Mouse (Mus musculus) hindbrain, postnatal 0 days (tissue): Measurements from ENCODE around the gene Ispd. TPM values are rescaled to one million over a fixed set of nuclear protein-coding genes. Genes with fewer than 3 reads are reported as not detected.

Experiments used
- ATAC-seq: fragments of 200-750 bp; cut with Nextera tagmentation; 2 replicates; pipeline ENCODE4 v1.8.0; 2017; ENCODE audit warnings: mild to moderate bottlenecking, moderate TSS enrichment, moderate library complexity
- DNase-seq: peaks from one replicate; pipeline ENCODE4 v3.0.0-alpha.2; 2015; ENCODE audit warnings: low spot score
- H3K27ac ChIP-seq: fragments of 300-500 bp; sonication (generic); 2 replicates; pipeline ENCODE4 v1.5.1; 2014; ENCODE audit warnings: mild to moderate bottlenecking
- H3K27me3 ChIP-seq: fragments of 300-500 bp; sonication (generic); 2 replicates; pipeline ENCODE4 v1.6.1; 2014; ENCODE audit warnings: low read length, mixed read lengths; ENCODE audit not compliant: insufficient read depth
- H3K36me3 ChIP-seq: fragments of 300-500 bp; sonication (generic); 2 replicates; pipeline ENCODE4 v1.6.1; 2014; ENCODE audit warnings: low read length, mixed read lengths; ENCODE audit not compliant: insufficient read depth
- H3K4me1 ChIP-seq: fragments of 300-500 bp; sonication (generic); 2 replicates; pipeline ENCODE4 v1.6.1; 2014; ENCODE audit warnings: antibody characterized with exemption, low read length, mixed read lengths; ENCODE audit not compliant: insufficient read depth
- H3K4me2 ChIP-seq: fragments of 300-500 bp; sonication (generic); 2 replicates; pipeline ENCODE4 v1.6.1; 2014; ENCODE audit warnings: low read depth, mild to moderate bottlenecking, low read length, moderate library complexity, mixed read lengths
- H3K4me3 ChIP-seq: fragments of 300-500 bp; sonication (generic); 2 replicates; pipeline ENCODE4 v1.5.1; 2014; ENCODE audit warnings: low read length
- H3K9ac ChIP-seq: fragments of 300-500 bp; sonication (generic); replicated peaks from 2 replicates; pipeline ENCODE4 v1.6.1; 2014; ENCODE audit warnings: mild to moderate bottlenecking, low read length, moderate library complexity, mixed read lengths
- H3K9me3 ChIP-seq: fragments of 300-500 bp; sonication (generic); 2 replicates; pipeline ENCODE4 v1.6.1; 2016; ENCODE audit warnings: low read length, mixed read lengths
- CTCF ChIP-seq: IDR thresholded peaks from 2 replicates; pipeline ENCODE4 v1.5.1; 2016; ENCODE audit warnings: antibody characterized with exemption, control low read depth, low read depth
- WGBS: fragments of 180-500 bp; shearing (Covaris S2); extraction: QIAGEN DNeasy Blood & Tissue Kit; methylation state at CpG from one replicate; pipeline ENCODE4 v1.1.7; 2014; 5-methylcytosine and 5-hydroxymethylcytosine counted together
- polyA plus RNA-seq: library from polyadenylated mRNA; unstranded; fragments of >200 nt; fragmentation: Nextera tagmentation; extraction: Ambion mirVana; gene quantifications from 2 replicates; pipeline ENCODE4 v1.2.1, GENCODE M21; 2015
- total RNA-seq: library from RNA; depleted of rRNA; stranded (reverse); fragments of >200 nt; gene quantifications from 2 replicates; pipeline ENCODE4 v1.2.3, GENCODE M21; 2014

Ispd gene
- total and polyA plus RNA-seq, 2 experiments from 2014 or later, result 7.6 to 13.3 TPM

- H3K36me3 ChIP-seq, result no peaks in the 10 kb centered on the region
- no peaks in the 10 kb centered on the region for H3K9me3 ChIP-seq
- no peak for DNase-seq
- no peak overlapping the region for H3K4me2 ChIP-seq
- WGBS, result 92% methylated on average over 3 of the region's 3 CpGs
- H3K4me1 ChIP-seq, result no peaks in the 10 kb centered on the region
- no peak overlapping the region for H3K9ac ChIP-seq
- H3K27ac ChIP-seq, result no peak overlapping the region
- H3K27me3 ChIP-seq, result no peaks in the 10 kb centered on the region
- no peak for TF ChIP-seq CTCF
- no peak for ATAC-seq
- H3K4me3 ChIP-seq, result no peak overlapping the region
Observed at GRCm38 (mm10) chr12:36481742-36482141, 100.5 kb downstream of the Ispd start.

DNA sequence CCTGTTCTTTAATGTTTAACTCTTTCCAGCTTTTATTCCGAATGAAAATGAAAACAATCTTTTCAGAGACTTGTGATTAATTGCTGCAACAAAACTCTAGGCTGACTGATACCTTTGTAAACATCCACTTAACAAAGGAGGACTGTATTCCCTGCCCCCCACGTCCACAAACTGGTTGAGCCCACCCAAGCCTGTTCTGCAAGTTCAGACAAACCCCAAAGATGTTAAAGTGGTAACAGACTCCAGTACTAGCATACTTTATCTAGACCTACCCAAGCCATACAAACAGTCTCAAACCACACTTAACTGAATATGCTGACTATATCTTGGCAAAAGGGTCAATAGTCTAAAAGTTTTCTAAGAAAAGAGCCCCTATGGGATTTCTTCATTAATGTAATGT lies 102.1 kb downstream of the Ispd start:
- Histone ChIP-seq H3K4me3 (no peak overlapping the region), H3K27ac (no peak overlapping the region), H3K4me2 (no peak overlapping the region), H3K27me3 (no peaks in the 10 kb centered on the region), H3K4me1 (no peaks in the 10 kb centered on the region), H3K9me3 (no peaks in the 10 kb centered on the region), H3K9ac (no peak overlapping the region), H3K36me3 (no peaks in the 10 kb centered on the region)
- TF ChIP-seq CTCF, result no peak
- 46% methylated on average over 2 of the region's 2 CpGs for WGBS
- no peak for ATAC-seq
- DNase-seq, result no peak

GRCm38 (mm10) chr12:36497565-36497964 lies 116.3 kb downstream of the Ispd start:
- no peaks in the 10 kb centered on the region for H3K36me3 ChIP-seq
- no peak overlapping the region for H3K4me2 ChIP-seq
- ATAC-seq, result no peak

GRCm38 (mm10) chr12:36507111-36507903 lies 126.1 kb downstream of the Ispd start:
- Histone ChIP-seq H3K27me3 (no peaks in the 10 kb centered on the region), H3K4me1 (no peaks in the 10 kb centered on the region), H3K4me2 (no peak overlapping the region), H3K36me3 (no peaks in the 10 kb centered on the region; the same call in 1 of the 2 replicates), H3K9me3 (no peaks in the 10 kb centered on the region), H3K9ac (no peak overlapping the region), H3K4me3 (no peak overlapping the region), H3K27ac (no peak overlapping the region)
- DNase-seq, result peak; percentile 8
- ATAC-seq, result peak; percentile 64; the same call in 1 of the 2 replicates
- WGBS, result 54% methylated on average over 7 of the region's 7 CpGs
- no peak for TF ChIP-seq CTCF

More at GRCm38 (mm10) chr12:36497565-36497964, 116.3 kb downstream of the Ispd start:
- H3K27me3 ChIP-seq, result no peaks in the 10 kb centered on the region
- no peak for TF ChIP-seq CTCF
- H3K9me3 ChIP-seq, result no peaks in the 10 kb centered on the region
- 82% methylated on average over 3 of the region's 3 CpGs for WGBS
- H3K4me3 ChIP-seq, result no peak overlapping the region
- no peaks in the 10 kb centered on the region for H3K4me1 ChIP-seq
- DNase-seq, result no peak
- H3K27ac ChIP-seq, result no peak overlapping the region
- no peak overlapping the region for H3K9ac ChIP-seq

DNA sequence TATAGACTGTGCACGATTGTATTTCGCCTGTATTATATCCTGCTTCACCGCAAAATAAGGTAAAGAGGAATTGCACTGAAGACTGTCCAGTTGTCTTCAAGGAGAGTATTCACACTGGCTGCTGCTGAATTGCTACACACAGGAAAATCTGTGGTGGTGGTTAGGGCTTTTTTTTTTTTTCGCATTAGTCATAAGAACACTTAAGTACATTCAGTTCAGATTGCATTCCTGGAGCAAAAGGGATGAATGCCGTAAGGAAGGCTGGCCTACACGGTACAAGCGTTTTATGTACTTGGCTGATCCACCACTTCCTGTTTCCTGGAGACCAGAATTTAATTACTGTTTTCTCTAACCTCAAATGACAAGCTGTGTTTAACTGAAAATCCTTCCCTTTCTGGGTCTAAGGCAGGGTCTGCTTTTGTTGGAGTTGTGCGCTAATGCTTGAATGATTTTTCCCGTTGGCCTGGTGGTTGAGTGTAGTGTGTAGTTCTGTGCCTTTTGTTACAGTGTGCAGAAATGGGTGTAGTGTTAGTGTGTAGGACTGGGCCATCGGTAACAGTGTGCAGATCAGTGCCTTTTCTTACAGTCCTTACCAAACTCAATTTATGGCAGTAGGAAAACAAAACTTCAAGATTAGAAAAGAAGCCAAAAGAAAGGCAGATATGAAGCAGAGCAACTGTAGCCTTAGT lies 128.8 kb downstream of the Ispd start:
- Histone ChIP-seq H3K9ac (no peak overlapping the region), H3K4me1 (no peaks in the 10 kb centered on the region), H3K4me3 (no peak overlapping the region), H3K36me3 (no peaks in the 10 kb centered on the region), H3K4me2 (no peak overlapping the region), H3K27ac (no peak overlapping the region), H3K9me3 (no peaks in the 10 kb centered on the region), H3K27me3 (no peaks in the 10 kb centered on the region)
- TF ChIP-seq CTCF, result no peak
- ATAC-seq, result no peak
- WGBS, result 88% methylated on average over 10 of the region's 10 CpGs
- DNase-seq, result no peak

DNA sequence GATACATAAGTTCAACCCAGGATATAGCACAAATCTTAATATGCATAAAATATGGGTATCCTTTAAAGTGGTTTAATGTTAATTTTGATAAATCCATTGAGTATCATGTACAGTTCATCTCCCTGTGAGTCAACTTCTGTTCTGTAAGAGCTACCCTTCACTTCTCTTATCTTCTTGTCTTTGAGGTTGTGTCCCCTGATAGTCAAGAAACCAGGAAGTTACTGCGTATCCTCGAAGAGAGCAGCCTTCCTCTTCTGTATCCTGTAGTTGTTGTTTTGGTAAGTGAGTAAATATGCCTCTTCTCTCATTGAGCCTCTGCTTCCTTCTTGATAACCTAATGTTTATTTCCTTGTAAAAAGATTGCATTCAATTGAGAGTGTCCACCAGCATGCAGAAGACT lies 140.5 kb downstream of the Ispd start:
- no peak for TF ChIP-seq CTCF
- no peak overlapping the region for H3K4me2 ChIP-seq
- H3K36me3 ChIP-seq, result no peaks in the 10 kb centered on the region
- no peaks in the 10 kb centered on the region for H3K4me1 ChIP-seq
- WGBS, result 94% methylated on average over 2 of the region's 2 CpGs
- DNase-seq (no peak), ATAC-seq (no peak)
- no peaks in the 10 kb centered on the region for H3K27me3 ChIP-seq
- H3K4me3 ChIP-seq, result no peak overlapping the region
- H3K9ac ChIP-seq, result no peak overlapping the region
- no peaks in the 10 kb centered on the region for H3K9me3 ChIP-seq
- H3K27ac ChIP-seq, result no peak overlapping the region

DNA sequence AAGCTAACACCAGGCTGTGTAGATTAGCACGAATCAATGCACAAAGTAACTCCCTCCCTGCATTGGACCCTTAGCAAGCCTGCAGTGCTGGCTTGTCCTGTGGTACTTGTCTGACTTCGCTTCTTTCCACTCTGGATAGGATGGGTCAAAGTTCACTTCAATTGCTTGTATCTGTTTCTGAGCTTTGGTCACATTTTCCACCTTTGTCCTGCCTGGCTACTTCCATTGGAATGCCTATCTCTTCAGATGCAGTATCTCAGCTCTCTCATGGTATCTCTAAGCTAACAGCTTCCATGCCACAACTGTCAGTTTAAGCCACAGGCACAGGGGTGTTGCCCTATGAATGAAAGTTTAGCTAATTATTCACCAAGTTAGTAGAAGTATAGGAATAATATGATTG lies 142.3 kb downstream of the Ispd start:
- no peaks in the 10 kb centered on the region for H3K4me1 ChIP-seq
- H3K4me2 ChIP-seq, result no peak overlapping the region
- no peak for TF ChIP-seq CTCF
- no peaks in the 10 kb centered on the region for H3K36me3 ChIP-seq
- no peak for DNase-seq
- no peak overlapping the region for H3K9ac ChIP-seq
- ATAC-seq, result no peak
- H3K4me3 ChIP-seq, result no peak overlapping the region
- H3K9me3 ChIP-seq, result no peaks in the 10 kb centered on the region
- 84% methylated on average over 2 of the region's 2 CpGs for WGBS
- no peak overlapping the region for H3K27ac ChIP-seq
- no peaks in the 10 kb centered on the region for H3K27me3 ChIP-seq
